Mouse (Mus musculus) liver, embryonic 13.5 days (tissue): ENCODE data around the gene Tbc1d32. TPM values are rescaled to one million over a fixed set of nuclear protein-coding genes. Genes with fewer than 3 reads are reported as not detected.

Experiments
- ATAC-seq: fragments of 200-750 bp; cut with Nextera tagmentation; 2 replicates; pipeline ENCODE4 v1.8.0; 2017; ENCODE audit warnings: low read depth, mild to moderate bottlenecking, moderate number of reproducible peaks, moderate library complexity
- DNase-seq: peaks from one replicate; pipeline ENCODE4 v3.0.0; 2022
- H3K27ac ChIP-seq: fragments of 300-500 bp; sonication (generic); 2 replicates; pipeline ENCODE4 v1.5.1; 2015; ENCODE audit warnings: moderate library complexity, mild to moderate bottlenecking, inconsistent platforms
- H3K27me3 ChIP-seq: fragments of 300-500 bp; sonication (generic); 2 replicates; pipeline ENCODE4 v1.6.1; 2015; ENCODE audit warnings: mild to moderate bottlenecking, inconsistent platforms
- H3K36me3 ChIP-seq: fragments of 300-500 bp; sonication (generic); 2 replicates; pipeline ENCODE4 v1.6.1; 2015; ENCODE audit warnings: mild to moderate bottlenecking, inconsistent platforms
- H3K4me1 ChIP-seq: fragments of 300-500 bp; sonication (generic); replicated peaks from 2 replicates; pipeline ENCODE4 v1.6.1; 2015; ENCODE audit warnings: inconsistent platforms
- H3K4me2 ChIP-seq: fragments of 300-500 bp; sonication (generic); 2 replicates; pipeline ENCODE4 v1.6.1; 2015; ENCODE audit warnings: inconsistent platforms, mild to moderate bottlenecking, moderate library complexity
- H3K4me3 ChIP-seq: fragments of 300-500 bp; sonication (generic); replicated peaks from 2 replicates; pipeline ENCODE4 v1.5.1; 2015; ENCODE audit warnings: mild to moderate bottlenecking, inconsistent platforms
- H3K9ac ChIP-seq: fragments of 300-500 bp; sonication (generic); 2 replicates; pipeline ENCODE4 v1.6.1; 2015; ENCODE audit warnings: mild to moderate bottlenecking, inconsistent platforms
- H3K9me3 ChIP-seq: fragments of 300-500 bp; sonication (generic); replicated peaks from 2 replicates; pipeline ENCODE4 v1.6.1; 2016; ENCODE audit warnings: inconsistent platforms
- WGBS: fragments of 180-500 bp; shearing (Covaris S2); methylation state at CpG from one replicate; pipeline ENCODE4 v1.1.7; 2015; ENCODE audit not compliant: insufficient replicate concordance; 5-methylcytosine and 5-hydroxymethylcytosine counted together
- polyA plus RNA-seq: library from polyadenylated mRNA; unstranded; fragments of >200 nt; fragmentation: Nextera tagmentation; extraction: Ambion mirVana; gene quantifications from 2 replicates; pipeline ENCODE4 v1.2.1, GENCODE M21; 2015

The Tbc1d32 gene
- polyA plus RNA-seq, 1 experiment from 2014 or later: 0.48 TPM

- Histone ChIP-seq H3K36me3 (no peaks in the 10 kb centered on the region), H3K9ac (peak within 1 kb of the TSS; percentile 59), H3K9me3 (no peaks in the 10 kb centered on the region), H3K27me3 (no peaks in the 10 kb centered on the region), H3K27ac (no peak within 1 kb of the TSS), H3K4me2 (peak within 1 kb of the TSS; percentile 62), H3K4me3 (peak within 1 kb of the TSS; percentile 48), H3K4me1 (peaks cover 4% of the 10 kb centered on the region; the same call in 1 of the 2 replicates)
- DNase-seq (peak; percentile 54), ATAC-seq (peak; percentile 83)
- WGBS: 24% methylated on average over 18 of the region's 18 CpGs
These were observed 122.0 kb downstream of the Tbc1d32 start, which contains the start of gene Msl3l2 for GRCm38 (mm10) chr10:56106333-56106995. Msl3l2 (plus strand) TSS chr10:56106917.

GRCm38 (mm10) chr10:56099641-56100310 lies 128.7 kb downstream of the Tbc1d32 start:
- 59% methylated on average over 3 of the region's 3 CpGs for WGBS
- no peak overlapping the region for H3K27ac ChIP-seq
- no peaks in the 10 kb centered on the region for H3K27me3 ChIP-seq
- no peaks in the 10 kb centered on the region for H3K4me1 ChIP-seq
- H3K4me2 ChIP-seq: no peak overlapping the region
- DNase-seq (no peak), ATAC-seq (no peak)
- no peak overlapping the region for H3K9ac ChIP-seq
- no peaks in the 10 kb centered on the region for H3K9me3 ChIP-seq
- no peaks in the 10 kb centered on the region for H3K36me3 ChIP-seq
- no peak overlapping the region for H3K4me3 ChIP-seq

GRCm38 (mm10) chr10:56099126-56099525 lies 129.4 kb downstream of the Tbc1d32 start:
- 66% methylated on average over 3 of the region's 3 CpGs for WGBS
- Histone ChIP-seq H3K27me3 (no peaks in the 10 kb centered on the region), H3K4me3 (no peak overlapping the region), H3K9ac (no peak overlapping the region), H3K27ac (no peak overlapping the region), H3K4me2 (no peak overlapping the region), H3K4me1 (no peaks in the 10 kb centered on the region), H3K9me3 (no peaks in the 10 kb centered on the region), H3K36me3 (no peaks in the 10 kb centered on the region)
- ATAC-seq (no peak), DNase-seq (no peak)

GRCm38 (mm10) chr10:56096757-56097156 lies 131.7 kb downstream of the Tbc1d32 start:
- no peak overlapping the region for H3K4me3 ChIP-seq
- H3K9me3 ChIP-seq: no peaks in the 10 kb centered on the region
- H3K4me1 ChIP-seq: no peaks in the 10 kb centered on the region
- no peaks in the 10 kb centered on the region for H3K36me3 ChIP-seq
- ATAC-seq (no peak), DNase-seq (no peak)
- no peaks in the 10 kb centered on the region for H3K27me3 ChIP-seq
- H3K4me2 ChIP-seq: no peak overlapping the region
- no peak overlapping the region for H3K9ac ChIP-seq
- no peak overlapping the region for H3K27ac ChIP-seq

- H3K4me2 ChIP-seq: no peak overlapping the region
- no peak for DNase-seq
- no peak overlapping the region for H3K27ac ChIP-seq
- H3K9ac ChIP-seq: no peak overlapping the region
- H3K4me1 ChIP-seq: no peaks in the 10 kb centered on the region
- H3K9me3 ChIP-seq: no peaks in the 10 kb centered on the region
- 76% methylated on average over 5 of the region's 5 CpGs for WGBS
- ATAC-seq: no peak
- H3K36me3 ChIP-seq: no peaks in the 10 kb centered on the region
- H3K4me3 ChIP-seq: no peak overlapping the region
- H3K27me3 ChIP-seq: no peaks in the 10 kb centered on the region
These were observed 133.9 kb downstream of the Tbc1d32 start for GRCm38 (mm10) chr10:56094586-56094985.

GRCm38 (mm10) chr10:56089714-56090113 lies 138.8 kb downstream of the Tbc1d32 start:
- ATAC-seq: no peak
- H3K4me2 ChIP-seq: no peak overlapping the region
- no peak overlapping the region for H3K9ac ChIP-seq
- no peak overlapping the region for H3K27ac ChIP-seq
- H3K27me3 ChIP-seq: no peaks in the 10 kb centered on the region
- H3K4me3 ChIP-seq: no peak overlapping the region
- H3K36me3 ChIP-seq: no peaks in the 10 kb centered on the region
- DNase-seq: no peak
- no peaks in the 10 kb centered on the region for H3K9me3 ChIP-seq
- no peaks in the 10 kb centered on the region for H3K4me1 ChIP-seq
- WGBS: 63% methylated on average over 4 of the region's 4 CpGs

- Histone ChIP-seq H3K27me3 (no peaks in the 10 kb centered on the region), H3K4me2 (no peak overlapping the region), H3K27ac (no peak overlapping the region), H3K36me3 (no peaks in the 10 kb centered on the region), H3K4me3 (no peak overlapping the region), H3K9me3 (no peaks in the 10 kb centered on the region), H3K4me1 (no peaks in the 10 kb centered on the region), H3K9ac (no peak overlapping the region)
- no peak for ATAC-seq
- 72% methylated on average over 2 of the region's 2 CpGs for WGBS
- DNase-seq: no peak
These were observed 165.7 kb downstream of the Tbc1d32 start for GRCm38 (mm10) chr10:56062746-56063145.

GRCm38 (mm10) chr10:56061238-56061830 lies 167.2 kb downstream of the Tbc1d32 start:
- Histone ChIP-seq H3K36me3 (no peaks in the 10 kb centered on the region), H3K4me3 (no peak overlapping the region), H3K9ac (no peak overlapping the region), H3K4me1 (no peaks in the 10 kb centered on the region), H3K27me3 (no peaks in the 10 kb centered on the region), H3K27ac (no peak overlapping the region), H3K4me2 (no peak overlapping the region), H3K9me3 (no peaks in the 10 kb centered on the region)
- no peak for DNase-seq
- WGBS: 54% methylated on average over 2 of the region's 2 CpGs
- ATAC-seq: no peak

- Histone ChIP-seq H3K9me3 (no peaks in the 10 kb centered on the region), H3K27ac (no peak overlapping the region), H3K9ac (no peak overlapping the region), H3K4me3 (no peak overlapping the region), H3K36me3 (no peaks in the 10 kb centered on the region), H3K4me1 (no peaks in the 10 kb centered on the region), H3K27me3 (no peaks in the 10 kb centered on the region), H3K4me2 (no peak overlapping the region)
- ATAC-seq: no peak
- WGBS: 59% methylated on average over 3 of the region's 3 CpGs
- DNase-seq: no peak
These were observed 169.5 kb downstream of the Tbc1d32 start for GRCm38 (mm10) chr10:56058979-56059422.

GRCm38 (mm10) chr10:56025400-56025799 lies 203.1 kb downstream of the Tbc1d32 start:
- H3K27me3 ChIP-seq: no peaks in the 10 kb centered on the region
- H3K4me2 ChIP-seq: no peak overlapping the region
- ATAC-seq (no peak), DNase-seq (no peak)
- no peak overlapping the region for H3K4me3 ChIP-seq
- H3K36me3 ChIP-seq: no peaks in the 10 kb centered on the region
- no peak overlapping the region for H3K9ac ChIP-seq
- H3K4me1 ChIP-seq: no peaks in the 10 kb centered on the region
- no peak overlapping the region for H3K27ac ChIP-seq
- H3K9me3 ChIP-seq: no peaks in the 10 kb centered on the region

GRCm38 (mm10) chr10:56024579-56024978 lies 203.9 kb downstream of the Tbc1d32 start:
- Histone ChIP-seq H3K4me1 (no peaks in the 10 kb centered on the region), H3K9ac (no peak overlapping the region), H3K27me3 (no peaks in the 10 kb centered on the region), H3K36me3 (no peaks in the 10 kb centered on the region), H3K4me3 (no peak overlapping the region), H3K27ac (no peak overlapping the region), H3K9me3 (no peaks in the 10 kb centered on the region), H3K4me2 (no peak overlapping the region)
- ATAC-seq (no peak), DNase-seq (no peak)
- 80% methylated on average over 2 of the region's 2 CpGs for WGBS
